Mouse (Mus musculus): ENCODE data around the gene Cfap157.

GRCm38 (mm10) chr2:32750199-32750598, 34.0 kb downstream of the Cfap157 start:
- TF ChIP-seq CTCF (conservative IDR thresholded peaks at IDR 0.05; ENCODE audit: insufficient read depth, insufficient read length, low read depth, low read length) (no peak), POLR2A (IDR thresholded peaks at IDR 0.05; ENCODE audit: low read depth, low read length) (no peak)
